Mouse (Mus musculus) megakaryocyte, embryonic 14.5 days (primary cell): ENCODE measurements around the gene Vac14. TPM values are rescaled to one million over a fixed set of nuclear protein-coding genes. Genes with fewer than 3 reads are reported as not detected.
A peak's percentile ranks its signal among the peaks of the same experiment; 100 is the strongest.

Experiments used
- H3K27me3 ChIP-seq: replicated peaks from 2 replicates; pipeline ENCODE3; 2012; ENCODE audit warnings: inconsistent platforms
- H3K36me3 ChIP-seq: replicated peaks from 2 replicates; pipeline ENCODE3; 2012; ENCODE audit warnings: low read length, inconsistent platforms, mixed read lengths
- H3K4me1 ChIP-seq: 2 replicates; pipeline ENCODE4 v1.6.1; 2012; ENCODE audit warnings: inconsistent platforms
- H3K4me3 ChIP-seq: replicated peaks from 2 replicates; pipeline ENCODE3; 2012; ENCODE audit warnings: moderate library complexity, mild to moderate bottlenecking, inconsistent platforms
- H3K9me3 ChIP-seq: 2 replicates; pipeline ENCODE4 v1.6.1; 2012; ENCODE audit warnings: inconsistent platforms
- FLI1 ChIP-seq: IDR thresholded peaks from 2 replicates; pipeline ENCODE4 v1.6.1; 2012; ENCODE audit warnings: low read length, inconsistent platforms, mixed read lengths
- GATA1 ChIP-seq: IDR thresholded peaks from 3 replicates; pipeline ENCODE4 v1.6.1; 2012; ENCODE audit warnings: mixed read lengths, low read length, inconsistent platforms, borderline replicate concordance
- polyA plus RNA-seq: library from polyadenylated mRNA; stranded (reverse); fragments of >175 nt; gene quantifications from 2 replicates; pipeline ENCODE4 v1.2.3, GENCODE M21; 2012; ENCODE audit warnings: low replicate concordance; ENCODE audit not compliant: insufficient read depth

The Vac14 gene
- polyA plus RNA-seq, 1 experiment: 36.1 TPM

GRCm38 (mm10) chr8:110698098-110698497 is 79.7 kb downstream of the Vac14 start:
- H3K4me3 ChIP-seq: no peak overlapping the region
- peaks cover 93% of the 10 kb centered on the region for H3K36me3 ChIP-seq
- no peak for TF ChIP-seq FLI1
- no peak for TF ChIP-seq GATA1

GRCm38 (mm10) chr8:110699501-110699900 is 81.1 kb downstream of the Vac14 start:
- Histone ChIP-seq H3K4me1 (peaks cover 100% of the 10 kb centered on the region), H3K36me3 (peaks cover 92% of the 10 kb centered on the region)
- TF ChIP-seq GATA1 (no peak), FLI1 (no peak)

More at GRCm38 (mm10) chr8:110698098-110698497, 79.7 kb downstream of the Vac14 start:
- H3K27me3 ChIP-seq: no peaks in the 10 kb centered on the region
- peaks cover 100% of the 10 kb centered on the region for H3K4me1 ChIP-seq
- H3K9me3 ChIP-seq: no peaks in the 10 kb centered on the region

GRCm38 (mm10) chr8:110700561-110700960 is 82.2 kb downstream of the Vac14 start:
- Histone ChIP-seq H3K27me3 (no peaks in the 10 kb centered on the region), H3K4me1 (peaks cover 100% of the 10 kb centered on the region), H3K9me3 (no peaks in the 10 kb centered on the region), H3K4me3 (peak overlapping the region; percentile 31), H3K36me3 (peaks cover 87% of the 10 kb centered on the region)
- TF ChIP-seq GATA1 (no peak), FLI1 (no peak)

More at GRCm38 (mm10) chr8:110699501-110699900, 81.1 kb downstream of the Vac14 start:
- Histone ChIP-seq H3K4me3 (no peak overlapping the region), H3K27me3 (no peaks in the 10 kb centered on the region), H3K9me3 (no peaks in the 10 kb centered on the region)

- Histone ChIP-seq H3K4me1 (peaks cover 100% of the 10 kb centered on the region), H3K9me3 (no peaks in the 10 kb centered on the region), H3K27me3 (no peaks in the 10 kb centered on the region), H3K4me3 (no peak overlapping the region), H3K36me3 (peaks cover 71% of the 10 kb centered on the region)
- no peak for TF ChIP-seq GATA1
- TF ChIP-seq FLI1: no peak
Measured at GRCm38 (mm10) chr8:110702636-110703459, 84.5 kb downstream of the Vac14 start.

- Histone ChIP-seq H3K27me3 (no peaks in the 10 kb centered on the region), H3K36me3 (peaks cover 73% of the 10 kb centered on the region), H3K9me3 (no peaks in the 10 kb centered on the region), H3K4me1 (peaks cover 100% of the 10 kb centered on the region), H3K4me3 (peak overlapping the region; percentile 11)
- TF ChIP-seq GATA1: no peak
- no peak for TF ChIP-seq FLI1
Measured at GRCm38 (mm10) chr8:110703460-110704061, 85.2 kb downstream of the Vac14 start.

- H3K9me3 ChIP-seq: no peaks in the 10 kb centered on the region
- H3K4me3 ChIP-seq: peak overlapping the region; percentile 30
- H3K27me3 ChIP-seq: no peaks in the 10 kb centered on the region
- H3K36me3 ChIP-seq: peaks cover 73% of the 10 kb centered on the region
- TF ChIP-seq FLI1 (no peak), GATA1 (no peak)
- peaks cover 100% of the 10 kb centered on the region for H3K4me1 ChIP-seq
Measured at GRCm38 (mm10) chr8:110704103-110704502, 85.7 kb downstream of the Vac14 start.

GRCm38 (mm10) chr8:110705391-110706287 is 87.3 kb downstream of the Vac14 start:
- peaks cover 74% of the 10 kb centered on the region for H3K36me3 ChIP-seq
- no peaks in the 10 kb centered on the region for H3K27me3 ChIP-seq
- H3K4me1 ChIP-seq: peaks cover 100% of the 10 kb centered on the region
- H3K4me3 ChIP-seq: peak overlapping the region; percentile 76
- H3K9me3 ChIP-seq: no peaks in the 10 kb centered on the region
- TF ChIP-seq FLI1 (no peak), GATA1 (peak; percentile 90; the same call in 1 of the 3 replicates)

- Histone ChIP-seq H3K4me1 (peaks cover 100% of the 10 kb centered on the region), H3K27me3 (no peaks in the 10 kb centered on the region), H3K4me3 (peak overlapping the region; percentile 76), H3K36me3 (peaks cover 74% of the 10 kb centered on the region), H3K9me3 (no peaks in the 10 kb centered on the region)
- no peak for TF ChIP-seq FLI1
- no peak for TF ChIP-seq GATA1
Measured at GRCm38 (mm10) chr8:110706288-110706870, 88.0 kb downstream of the Vac14 start.

- Histone ChIP-seq H3K9me3 (no peaks in the 10 kb centered on the region), H3K4me1 (peaks cover 100% of the 10 kb centered on the region), H3K4me3 (no peak overlapping the region), H3K27me3 (no peaks in the 10 kb centered on the region), H3K36me3 (peaks cover 76% of the 10 kb centered on the region)
- TF ChIP-seq GATA1 (no peak), FLI1 (no peak)
Measured at GRCm38 (mm10) chr8:110708429-110708828, 90.0 kb downstream of the Vac14 start.
